Mouse (Mus musculus): Measurements from ENCODE around the gene Rhoc. TPM values are rescaled to one million over a fixed set of nuclear protein-coding genes. Genes with fewer than 3 reads are reported as not detected.

The Rhoc gene
- polyA plus RNA-seq, 1 experiment = 31.2 TPM

DNA sequence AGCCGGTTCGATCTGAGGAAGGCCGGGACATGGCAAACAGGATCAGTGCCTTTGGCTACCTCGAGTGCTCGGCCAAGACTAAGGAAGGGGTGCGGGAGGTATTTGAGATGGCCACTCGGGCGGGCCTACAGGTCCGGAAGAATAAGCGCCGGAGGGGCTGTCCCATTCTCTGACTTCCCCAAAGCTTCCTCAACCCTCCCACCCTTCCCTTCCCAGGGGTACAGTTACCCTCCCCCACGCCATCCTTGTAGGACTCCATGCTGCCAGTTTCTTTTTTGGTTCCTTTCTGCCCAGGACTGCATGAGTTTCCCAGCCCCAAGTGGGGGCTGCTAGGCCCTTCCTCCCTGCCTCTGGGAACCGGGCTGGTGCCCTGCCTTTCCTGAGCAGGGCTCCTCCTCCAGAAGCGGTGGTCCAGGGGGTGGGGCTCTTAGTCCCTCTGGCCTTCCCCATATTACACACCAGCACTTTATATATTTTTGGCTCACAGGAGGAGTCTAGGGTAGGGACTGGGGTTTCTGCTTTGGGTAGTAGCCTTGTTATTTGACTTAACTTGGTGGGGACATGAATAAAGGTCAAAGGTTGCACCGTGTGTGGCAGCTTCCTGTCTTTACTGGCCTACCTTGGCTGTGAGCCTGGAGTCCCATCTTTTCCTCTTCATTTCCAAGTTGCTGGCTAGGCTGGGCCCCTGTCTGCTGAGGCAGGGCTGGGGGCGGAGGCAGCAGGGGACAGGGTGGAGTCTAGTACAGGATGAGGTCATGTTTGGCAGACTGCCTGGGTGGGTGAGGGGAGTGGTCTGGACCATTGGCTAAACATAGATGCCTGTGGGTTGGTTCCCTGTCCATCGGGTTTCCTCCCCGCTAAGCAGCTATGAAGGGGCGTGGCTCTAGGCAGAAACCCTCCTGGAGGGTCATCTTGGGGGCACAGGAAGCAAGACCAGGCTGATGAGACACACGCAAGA lies 6.0 kb downstream of the Rhoc start:
- no peaks in the 10 kb centered on the region for H3K27me3 ChIP-seq (ENCODE audit: control insufficient read depth, insufficient read depth, low read length)
- H3K4me1 ChIP-seq (ENCODE audit: control insufficient read depth, insufficient read depth, low read length) = peaks cover 2% of the 10 kb centered on the region; the same call in 1 of the 2 replicates
- no peak overlapping the region for H3K27ac ChIP-seq (ENCODE audit: insufficient read depth, low read length)
- no peak overlapping the region for H3K4me3 ChIP-seq (replicated peaks; ENCODE audit: insufficient read depth, low read depth, low read length)
- 72% methylated on average over 20 of the region's 20 CpGs for WGBS
- TF ChIP-seq POLR2A (IDR thresholded peaks at IDR 0.05; ENCODE audit: borderline replicate concordance, insufficient read depth, low read length) (no peak), CTCF (IDR thresholded peaks at IDR 0.05; ENCODE audit: borderline replicate concordance, insufficient read depth, low read depth, low read length) (no peak)
- peak in 1 of 2 experiments; percentile 28 for DNase-seq

DNA sequence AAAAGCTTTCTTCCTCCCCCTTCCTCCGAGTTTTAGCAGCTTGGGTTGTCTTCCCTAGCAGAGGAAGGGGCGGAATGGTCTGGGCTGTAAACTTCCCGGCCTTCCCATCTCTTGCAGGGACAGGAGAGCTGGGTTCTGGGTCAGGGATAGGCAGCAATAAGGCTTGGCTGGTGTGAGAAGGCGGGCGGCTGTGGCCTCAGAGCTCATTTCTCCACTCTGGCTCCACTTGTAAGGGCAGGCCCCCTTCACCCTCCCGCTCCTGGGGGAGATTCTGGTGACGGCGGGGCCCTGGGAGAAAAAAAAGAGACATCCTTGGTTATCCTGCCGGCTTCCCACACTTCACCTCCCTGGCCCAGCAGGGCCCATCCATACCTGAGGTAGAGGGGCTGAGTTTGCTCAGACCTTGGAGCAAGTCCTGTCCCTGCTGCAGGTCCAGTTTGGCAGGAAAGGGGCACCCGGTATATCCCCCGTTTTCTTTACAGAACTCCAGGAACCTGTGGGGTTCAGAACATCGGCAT lies 6.8 kb downstream of the Rhoc start:
- 77% methylated on average over 12 of the region's 12 CpGs for WGBS
- TF ChIP-seq POLR2A (IDR thresholded peaks at IDR 0.05; ENCODE audit: borderline replicate concordance, insufficient read depth, low read length) (no peak), CTCF (IDR thresholded peaks at IDR 0.05; ENCODE audit: borderline replicate concordance, insufficient read depth, low read depth, low read length) (no peak)
- Histone ChIP-seq H3K4me1 (ENCODE audit: control insufficient read depth, insufficient read depth, low read length) (no peaks in the 10 kb centered on the region), H3K27ac (ENCODE audit: insufficient read depth, low read length) (no peak overlapping the region), H3K4me3 (replicated peaks; ENCODE audit: insufficient read depth, low read depth, low read length) (no peak overlapping the region), H3K27me3 (ENCODE audit: control insufficient read depth, insufficient read depth, low read length) (no peaks in the 10 kb centered on the region)
- DNase-seq = no peak

DNA sequence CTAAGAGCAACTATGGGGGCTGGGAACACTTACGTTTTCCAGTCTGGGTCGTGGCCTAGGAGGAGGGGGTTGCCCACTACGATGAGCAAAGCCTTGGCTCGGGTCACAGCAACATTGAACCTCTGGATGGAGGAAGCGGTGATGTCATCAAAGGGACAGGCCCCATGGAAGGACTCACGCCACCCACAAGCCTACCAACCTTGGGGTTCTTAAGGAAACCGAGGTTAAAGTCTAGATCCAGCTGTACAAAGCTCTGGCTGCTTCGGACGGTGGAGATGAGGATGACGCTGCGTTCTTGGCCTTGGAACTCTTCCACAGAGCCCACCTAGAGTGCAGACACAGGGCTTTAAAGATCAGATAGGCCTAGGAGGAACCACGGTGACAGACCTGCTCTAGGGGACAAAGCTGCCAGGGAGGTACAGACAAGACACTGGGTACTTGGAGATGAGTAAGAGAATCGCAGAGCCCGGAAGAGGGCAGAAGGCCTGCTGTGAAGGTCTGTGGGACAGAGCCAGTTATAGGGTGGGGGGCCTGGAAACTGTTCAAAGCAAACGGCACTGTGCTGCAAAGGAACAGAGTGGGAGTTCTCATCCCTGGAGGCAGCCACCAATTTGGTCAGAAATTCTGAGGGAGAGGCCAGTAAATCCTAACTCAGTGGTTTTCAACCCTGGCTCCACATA lies 7.6 kb downstream of the Rhoc start:
- no peaks in the 10 kb centered on the region for H3K4me1 ChIP-seq (ENCODE audit: control insufficient read depth, insufficient read depth, low read length)
- TF ChIP-seq CTCF (IDR thresholded peaks at IDR 0.05; ENCODE audit: borderline replicate concordance, insufficient read depth, low read depth, low read length) (no peak), POLR2A (IDR thresholded peaks at IDR 0.05; ENCODE audit: borderline replicate concordance, insufficient read depth, low read length) (no peak)
- WGBS = 44% methylated on average over 15 of the region's 15 CpGs

DNA sequence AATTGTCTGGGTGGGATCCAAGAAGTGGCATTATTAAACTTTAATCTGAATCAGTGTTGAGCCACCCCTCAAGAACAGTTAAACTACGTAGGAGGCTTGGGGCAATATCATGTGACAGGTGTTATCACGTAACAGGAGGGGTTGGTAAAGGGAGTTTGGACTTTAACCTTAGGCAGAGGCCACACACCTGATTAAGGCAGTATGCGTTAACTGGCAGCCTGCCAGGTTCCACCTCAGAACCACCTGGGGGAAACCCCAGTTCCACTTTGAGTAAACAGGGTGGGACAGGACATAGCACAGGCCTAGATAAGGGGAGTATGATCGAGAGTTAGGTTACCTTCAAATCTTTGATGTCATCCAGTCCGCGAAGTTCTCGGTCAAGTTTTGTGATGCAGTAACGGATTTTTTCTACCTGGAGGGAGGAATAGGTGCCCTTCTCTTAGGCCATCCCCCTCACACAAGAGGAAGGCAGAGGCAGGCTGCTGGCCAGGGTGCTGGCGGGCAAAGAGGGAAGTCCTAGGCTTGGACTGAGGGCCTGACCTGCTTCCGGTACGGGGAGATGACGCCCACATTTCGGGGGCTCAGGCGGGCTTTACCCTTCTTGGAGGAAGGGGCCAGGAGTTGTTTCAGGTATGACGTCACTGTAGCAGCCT lies 8.4 kb downstream of the Rhoc start:
- no peak overlapping the region for H3K4me3 ChIP-seq (replicated peaks; ENCODE audit: insufficient read depth, low read depth, low read length)
- TF ChIP-seq POLR2A (IDR thresholded peaks at IDR 0.05; ENCODE audit: borderline replicate concordance, insufficient read depth, low read length) = no peak
- TF ChIP-seq CTCF (IDR thresholded peaks at IDR 0.05; ENCODE audit: borderline replicate concordance, insufficient read depth, low read depth, low read length) = no peak
- no peaks in the 10 kb centered on the region for H3K27me3 ChIP-seq (ENCODE audit: control insufficient read depth, insufficient read depth, low read length)
- no peaks in the 10 kb centered on the region for H3K4me1 ChIP-seq (ENCODE audit: control insufficient read depth, insufficient read depth, low read length)
- WGBS = 87% methylated on average over 15 of the region's 15 CpGs
- no peak for DNase-seq
- no peak overlapping the region for H3K27ac ChIP-seq (ENCODE audit: insufficient read depth, low read length)

More for the DNA sequence above, 7.6 kb downstream of the Rhoc start:
- Histone ChIP-seq H3K4me3 (replicated peaks; ENCODE audit: insufficient read depth, low read depth, low read length) (no peak overlapping the region), H3K27me3 (ENCODE audit: control insufficient read depth, insufficient read depth, low read length) (no peaks in the 10 kb centered on the region), H3K27ac (ENCODE audit: insufficient read depth, low read length) (no peak overlapping the region)
- DNase-seq = no peak

DNA sequence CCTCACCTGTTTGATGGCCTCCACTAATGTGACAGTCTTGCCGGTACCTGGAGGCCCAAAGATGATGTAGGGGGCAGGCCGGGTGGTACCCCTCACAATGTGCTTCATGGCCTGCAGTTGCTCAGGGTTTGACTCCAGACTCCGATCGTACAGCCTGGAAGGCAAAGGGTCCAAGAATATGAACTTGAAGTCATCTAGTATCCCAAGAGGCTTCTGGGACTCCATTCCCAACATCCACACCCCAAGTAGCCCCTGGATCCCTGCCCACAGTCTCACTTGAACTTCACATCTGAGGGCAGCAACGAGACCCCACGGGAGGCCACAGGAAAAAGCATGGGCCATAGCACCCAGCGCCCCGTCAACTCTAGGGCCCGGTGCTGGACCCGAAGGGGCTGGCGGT lies 12.5 kb downstream of the Rhoc start:
- DNase-seq = no peak
- Histone ChIP-seq H3K27ac (ENCODE audit: insufficient read depth, low read length) (no peak overlapping the region), H3K4me3 (replicated peaks; ENCODE audit: insufficient read depth, low read depth, low read length) (no peak overlapping the region), H3K4me1 (ENCODE audit: control insufficient read depth, insufficient read depth, low read length) (no peaks in the 10 kb centered on the region), H3K27me3 (ENCODE audit: control insufficient read depth, insufficient read depth, low read length) (no peaks in the 10 kb centered on the region)
- WGBS = 95% methylated on average over 11 of the region's 11 CpGs
- TF ChIP-seq POLR2A (IDR thresholded peaks at IDR 0.05; ENCODE audit: borderline replicate concordance, insufficient read depth, low read length) (no peak), CTCF (IDR thresholded peaks at IDR 0.05; ENCODE audit: borderline replicate concordance, insufficient read depth, low read depth, low read length) (no peak)

DNA sequence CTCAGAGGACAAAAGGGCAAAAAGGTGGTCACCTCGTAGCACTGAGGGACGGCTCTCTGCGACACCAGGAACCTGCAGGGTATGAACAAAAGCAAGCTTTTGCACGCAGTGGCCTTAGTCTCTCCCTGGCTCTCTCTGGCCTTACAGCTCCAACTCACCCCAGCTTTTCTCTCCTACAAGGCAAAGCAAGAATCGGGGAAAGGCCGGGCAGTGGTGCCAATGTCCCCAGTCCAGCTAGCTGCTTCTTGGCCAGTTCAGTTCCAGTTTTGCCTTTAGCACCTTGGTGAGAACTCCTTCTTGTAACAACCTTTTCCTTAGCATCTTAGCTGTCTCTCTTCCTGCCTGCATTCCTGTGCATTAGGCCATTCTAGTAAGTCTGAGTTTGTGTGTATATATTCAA lies 13.3 kb downstream of the Rhoc start:
- WGBS = 88% methylated on average over 6 of the region's 6 CpGs

DNA sequence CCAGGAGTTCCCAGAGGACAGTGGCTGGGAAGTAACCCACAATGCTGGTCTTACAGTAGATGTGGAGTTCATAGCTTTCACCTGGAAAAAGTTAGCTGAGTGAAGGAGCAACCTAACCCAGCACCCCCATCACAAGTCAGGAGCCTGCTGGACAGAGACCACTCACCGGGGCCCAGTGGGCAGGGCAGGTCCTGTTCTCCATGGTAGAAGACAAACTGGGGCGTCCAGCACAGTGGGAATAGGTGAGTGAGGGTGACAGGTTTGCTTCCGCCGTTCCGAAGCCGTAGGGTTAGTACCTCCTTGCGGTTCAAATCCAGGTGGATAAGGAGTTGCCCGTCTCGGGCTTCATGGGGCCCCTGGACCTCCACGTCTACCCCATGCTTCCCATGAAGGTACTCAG lies 16.1 kb downstream of the Rhoc start:
- Histone ChIP-seq H3K27ac (ENCODE audit: insufficient read depth, low read length) (no peak overlapping the region), H3K27me3 (ENCODE audit: control insufficient read depth, insufficient read depth, low read length) (no peaks in the 10 kb centered on the region), H3K4me1 (ENCODE audit: control insufficient read depth, insufficient read depth, low read length) (no peaks in the 10 kb centered on the region), H3K4me3 (replicated peaks; ENCODE audit: insufficient read depth, low read depth, low read length) (no peak overlapping the region)
- DNase-seq = no peak
- WGBS = 94% methylated on average over 10 of the region's 10 CpGs
- TF ChIP-seq CTCF (IDR thresholded peaks at IDR 0.05; ENCODE audit: borderline replicate concordance, insufficient read depth, low read depth, low read length) (no peak), POLR2A (IDR thresholded peaks at IDR 0.05; ENCODE audit: borderline replicate concordance, insufficient read depth, low read length) (no peak)

More for the DNA sequence above, 13.3 kb downstream of the Rhoc start:
- TF ChIP-seq POLR2A (IDR thresholded peaks at IDR 0.05; ENCODE audit: borderline replicate concordance, insufficient read depth, low read length) (no peak), CTCF (IDR thresholded peaks at IDR 0.05; ENCODE audit: borderline replicate concordance, insufficient read depth, low read depth, low read length) (no peak)
- no peaks in the 10 kb centered on the region for H3K4me1 ChIP-seq (ENCODE audit: control insufficient read depth, insufficient read depth, low read length)
- H3K4me3 ChIP-seq (replicated peaks; ENCODE audit: insufficient read depth, low read depth, low read length) = no peak overlapping the region
- DNase-seq = no peak
- no peaks in the 10 kb centered on the region for H3K27me3 ChIP-seq (ENCODE audit: control insufficient read depth, insufficient read depth, low read length)
- H3K27ac ChIP-seq (ENCODE audit: insufficient read depth, low read length) = no peak overlapping the region
